Mouse (Mus musculus) limb, embryonic 10.5 days (tissue): ENCODE measurements around the gene Maml2. TPM values are rescaled to one million over a fixed set of nuclear protein-coding genes. Genes with fewer than 3 reads are reported as not detected.

Source experiments
- DNase-seq: peaks from one replicate; pipeline ENCODE4 v3.0.0-alpha.2; 2017; ENCODE audit warnings: low spot score
- H3K27ac ChIP-seq: fragments of 300-500 bp; sonication (generic); 2 replicates; pipeline ENCODE4 v1.5.1; 2016; ENCODE audit warnings: mild to moderate bottlenecking
- H3K27me3 ChIP-seq: fragments of 300-500 bp; sonication (generic); 2 replicates; pipeline ENCODE4 v1.6.1; 2016; ENCODE audit warnings: low read depth, mild to moderate bottlenecking; ENCODE audit not compliant: poor library complexity, severe bottlenecking
- H3K36me3 ChIP-seq: fragments of 300-500 bp; sonication (generic); 2 replicates; pipeline ENCODE4 v1.6.1; 2016; ENCODE audit warnings: mild to moderate bottlenecking, moderate library complexity
- H3K4me1 ChIP-seq: fragments of 300-500 bp; sonication (generic); 2 replicates; pipeline ENCODE4 v1.6.1; 2016
- H3K4me3 ChIP-seq: fragments of 300-500 bp; sonication (generic); 2 replicates; pipeline ENCODE4 v1.5.1; 2016; ENCODE audit warnings: mild to moderate bottlenecking, moderate library complexity
- H3K9me3 ChIP-seq: fragments of 300-500 bp; sonication (generic); replicated peaks from 2 replicates; pipeline ENCODE4 v1.6.1; 2016; ENCODE audit warnings: mild to moderate bottlenecking
- WGBS: fragments of 180-500 bp; shearing (Covaris S2); methylation state at CpG from one replicate; pipeline ENCODE4 v1.1.7; 2016; 5-methylcytosine and 5-hydroxymethylcytosine counted together
- polyA plus RNA-seq: library from polyadenylated mRNA; unstranded; fragments of >200 nt; fragmentation: Nextera tagmentation; extraction: Ambion mirVana; gene quantifications from 2 replicates; pipeline ENCODE4 v1.2.1, GENCODE M21; 2016

The Maml2 gene
- polyA plus RNA-seq, 1 experiment from 2014 or later: 8.0 TPM

- DNase-seq: no peak
- Histone ChIP-seq H3K27me3 (no peaks in the 10 kb centered on the region), H3K4me1 (peaks cover 45% of the 10 kb centered on the region), H3K36me3 (no peaks in the 10 kb centered on the region), H3K9me3 (no peaks in the 10 kb centered on the region), H3K27ac (0 out of 2 replicates have a peak overlapping the region, but pooled peaks have one; percentile 19), H3K4me3 (no peak overlapping the region)
- WGBS: 50% methylated on average over 5 of the region's 5 CpGs
These were observed 286.2 kb downstream of the Maml2 start for GRCm38 (mm10) chr9:13583952-13584351.

DNA sequence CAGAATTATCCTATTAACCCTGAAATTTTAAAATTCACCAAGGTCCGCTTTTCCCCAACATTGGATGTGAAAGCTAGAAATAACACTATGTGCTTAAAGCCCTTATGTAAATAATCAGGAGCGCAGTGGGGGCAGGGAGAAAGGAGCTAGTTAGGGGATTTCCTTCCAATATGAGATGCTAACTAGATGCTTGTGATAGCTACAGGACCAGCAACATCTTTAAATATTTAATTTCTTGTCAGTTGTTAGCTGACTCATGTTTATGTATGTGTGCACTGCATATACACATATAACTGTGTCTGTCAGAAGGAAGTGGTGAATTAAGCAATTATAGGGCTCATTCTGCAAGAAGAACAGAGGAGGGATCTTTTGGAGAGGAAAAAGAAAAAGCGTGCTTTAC, 286.7 kb downstream of the Maml2 start:
- peaks cover 45% of the 10 kb centered on the region for H3K4me1 ChIP-seq
- 86% methylated on average over 3 of the region's 3 CpGs for WGBS

GRCm38 (mm10) chr9:13587085-13587933, 289.6 kb downstream of the Maml2 start:
- no peak overlapping the region for H3K4me3 ChIP-seq
- peaks cover 42% of the 10 kb centered on the region for H3K4me1 ChIP-seq
- H3K27ac ChIP-seq: 0 out of 2 replicates have a peak overlapping the region, but pooled peaks have one; percentile 22
- no peaks in the 10 kb centered on the region for H3K27me3 ChIP-seq
- H3K9me3 ChIP-seq: no peaks in the 10 kb centered on the region
- 70% methylated on average over 9 of the region's 9 CpGs for WGBS
- no peaks in the 10 kb centered on the region for H3K36me3 ChIP-seq
- no peak for DNase-seq

More for the DNA sequence above, 286.7 kb downstream of the Maml2 start:
- no peaks in the 10 kb centered on the region for H3K27me3 ChIP-seq
- no peak overlapping the region for H3K4me3 ChIP-seq
- no peak overlapping the region for H3K27ac ChIP-seq
- H3K9me3 ChIP-seq: no peaks in the 10 kb centered on the region
- no peak for DNase-seq
- no peaks in the 10 kb centered on the region for H3K36me3 ChIP-seq

DNA sequence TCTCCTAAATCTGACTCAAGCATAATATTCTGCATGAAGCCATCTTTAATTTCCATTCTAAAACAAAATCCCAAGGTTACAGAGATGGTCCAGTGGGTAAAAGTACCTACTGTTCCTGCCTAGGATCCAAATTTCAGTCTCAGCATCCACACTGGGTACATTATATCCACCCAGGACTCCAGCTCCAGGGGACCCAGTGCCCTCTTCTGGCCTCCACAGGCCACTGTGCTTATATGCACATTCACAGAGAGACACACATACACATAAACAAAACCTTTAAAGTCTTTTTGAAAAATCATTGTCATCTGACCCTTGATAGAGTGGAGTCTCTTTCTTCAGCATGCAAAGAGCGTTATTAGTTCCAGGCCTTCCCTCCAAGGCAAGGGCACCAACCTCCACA, 291.0 kb downstream of the Maml2 start:
- H3K36me3 ChIP-seq: no peaks in the 10 kb centered on the region
- WGBS: 96% methylated on average over 1 of the region's 1 CpGs
- no peaks in the 10 kb centered on the region for H3K9me3 ChIP-seq
- DNase-seq: no peak
- H3K27ac ChIP-seq: no peak overlapping the region
- H3K4me3 ChIP-seq: no peak overlapping the region
- H3K27me3 ChIP-seq: no peaks in the 10 kb centered on the region
- H3K4me1 ChIP-seq: peaks cover 30% of the 10 kb centered on the region

GRCm38 (mm10) chr9:13592701-13593100, 294.9 kb downstream of the Maml2 start:
- Histone ChIP-seq H3K27me3 (no peaks in the 10 kb centered on the region), H3K4me3 (no peak overlapping the region), H3K36me3 (no peaks in the 10 kb centered on the region), H3K9me3 (no peaks in the 10 kb centered on the region), H3K4me1 (no peaks in the 10 kb centered on the region), H3K27ac (no peak overlapping the region)
- no peak for DNase-seq
- WGBS: 90% methylated on average over 10 of the region's 10 CpGs

GRCm38 (mm10) chr9:13597736-13598135, 300.0 kb downstream of the Maml2 start:
- Histone ChIP-seq H3K36me3 (no peaks in the 10 kb centered on the region), H3K9me3 (no peaks in the 10 kb centered on the region), H3K27me3 (no peaks in the 10 kb centered on the region), H3K27ac (no peak overlapping the region), H3K4me3 (no peak overlapping the region), H3K4me1 (no peaks in the 10 kb centered on the region)
- DNase-seq: no peak
- WGBS: 88% methylated on average over 6 of the region's 6 CpGs

DNA sequence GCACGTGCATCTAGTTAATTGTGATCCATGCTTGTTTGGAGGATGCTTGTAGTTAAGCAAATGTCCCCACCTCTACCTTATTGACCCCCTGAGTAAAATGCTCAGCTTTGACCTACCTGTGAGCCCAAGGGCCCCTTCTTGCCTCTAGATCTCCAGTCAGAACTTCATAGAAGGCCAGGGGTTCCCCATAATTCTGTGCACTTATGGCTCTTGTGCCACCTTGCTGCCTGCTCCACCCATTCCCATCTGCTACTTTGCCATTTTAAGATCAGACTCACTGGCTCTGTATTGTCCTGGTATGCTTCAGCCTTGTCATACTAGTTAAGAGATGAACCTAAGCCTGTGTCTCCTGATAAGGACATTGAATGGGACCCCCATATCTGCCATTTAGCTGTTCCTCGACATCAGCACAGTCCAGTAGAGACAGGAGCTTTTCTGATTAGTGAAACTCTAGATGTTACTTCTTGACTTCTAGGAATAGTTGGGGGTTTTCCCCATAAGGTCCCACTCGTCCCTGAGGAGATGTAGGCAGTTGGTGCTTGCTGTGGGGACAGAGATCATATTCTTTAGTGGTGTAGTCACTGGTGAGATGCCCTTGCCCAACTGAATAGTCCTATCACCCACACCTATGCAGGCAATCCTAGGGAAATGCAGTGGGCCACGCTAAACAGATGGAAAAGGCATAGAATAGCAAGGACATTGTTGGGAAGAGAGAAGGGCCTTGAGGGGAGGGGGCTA, 301.0 kb downstream of the Maml2 start:
- no peaks in the 10 kb centered on the region for H3K9me3 ChIP-seq
- no peak overlapping the region for H3K27ac ChIP-seq
- no peaks in the 10 kb centered on the region for H3K27me3 ChIP-seq
- no peaks in the 10 kb centered on the region; the same call in 1 of the 2 replicates for H3K4me1 ChIP-seq
- 76% methylated on average over 4 of the region's 4 CpGs for WGBS
- no peak for DNase-seq
- no peak overlapping the region for H3K4me3 ChIP-seq
- H3K36me3 ChIP-seq: no peaks in the 10 kb centered on the region

DNA sequence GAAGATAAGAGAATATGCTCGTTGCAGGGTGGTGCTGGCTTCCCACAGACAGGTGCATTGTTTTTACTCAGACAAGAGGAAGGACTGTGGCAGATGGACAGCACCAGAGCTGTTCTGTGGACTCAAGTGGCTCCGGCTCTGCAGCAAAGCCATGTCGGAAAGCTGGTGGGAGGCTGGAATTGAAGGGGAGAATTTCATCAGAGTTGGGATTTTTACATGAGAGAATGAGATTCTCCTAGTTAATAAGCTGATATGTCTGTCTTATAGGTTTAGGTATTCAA, 301.5 kb downstream of the Maml2 start:
- no peaks in the 10 kb centered on the region for H3K27me3 ChIP-seq
- WGBS: 87% methylated on average over 3 of the region's 3 CpGs
- no peaks in the 10 kb centered on the region for H3K36me3 ChIP-seq
- DNase-seq: no peak
- no peak overlapping the region for H3K27ac ChIP-seq
- no peak overlapping the region for H3K4me3 ChIP-seq
- no peaks in the 10 kb centered on the region for H3K9me3 ChIP-seq
- H3K4me1 ChIP-seq: no peaks in the 10 kb centered on the region; the same call in 1 of the 2 replicates

DNA sequence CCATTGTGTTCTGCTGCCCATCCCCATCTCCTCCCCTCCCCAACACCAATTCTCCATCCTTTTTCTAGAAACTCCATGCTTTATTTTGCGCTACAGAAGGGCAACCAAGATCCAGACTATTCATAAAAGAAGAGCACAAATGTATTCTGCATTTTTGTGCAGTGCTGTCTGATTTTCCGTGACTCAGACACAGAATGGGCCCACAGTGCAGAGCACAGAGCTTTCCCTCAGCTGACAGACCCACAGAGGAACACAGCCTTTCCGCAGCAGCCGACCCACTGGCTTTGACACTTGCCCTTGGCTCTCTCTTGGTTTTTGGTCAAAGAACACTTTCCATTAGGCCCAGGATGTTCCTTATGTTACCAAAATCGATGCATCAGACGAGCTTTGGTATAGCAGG, 302.0 kb downstream of the Maml2 start:
- H3K4me3 ChIP-seq: no peak overlapping the region
- WGBS: 94% methylated on average over 6 of the region's 6 CpGs
- H3K27ac ChIP-seq: no peak overlapping the region
- H3K4me1 ChIP-seq: no peaks in the 10 kb centered on the region; the same call in 1 of the 2 replicates
- no peaks in the 10 kb centered on the region for H3K27me3 ChIP-seq
- DNase-seq: no peak
- H3K36me3 ChIP-seq: no peaks in the 10 kb centered on the region
- H3K9me3 ChIP-seq: no peaks in the 10 kb centered on the region

GRCm38 (mm10) chr9:13601729-13602128, 304.0 kb downstream of the Maml2 start:
- 87% methylated on average over 3 of the region's 3 CpGs for WGBS
- H3K27me3 ChIP-seq: no peaks in the 10 kb centered on the region
- H3K9me3 ChIP-seq: no peaks in the 10 kb centered on the region
- H3K4me1 ChIP-seq: no peaks in the 10 kb centered on the region; the same call in 1 of the 2 replicates
- H3K36me3 ChIP-seq: no peaks in the 10 kb centered on the region
- no peak for DNase-seq
- no peak overlapping the region for H3K27ac ChIP-seq
- H3K4me3 ChIP-seq: no peak overlapping the region

GRCm38 (mm10) chr9:13603533-13604143, 305.9 kb downstream of the Maml2 start:
- Histone ChIP-seq H3K4me1 (no peaks in the 10 kb centered on the region; the same call in 1 of the 2 replicates), H3K36me3 (no peaks in the 10 kb centered on the region), H3K4me3 (no peak overlapping the region), H3K9me3 (no peaks in the 10 kb centered on the region), H3K27me3 (no peaks in the 10 kb centered on the region), H3K27ac (no peak overlapping the region)
- DNase-seq: no peak
- 86% methylated on average over 8 of the region's 8 CpGs for WGBS

- 73% methylated on average over 8 of the region's 8 CpGs for whole genome bisulfite sequencing
- DNase-seq: no peak
- Histone ChIP-seq H3K9me3 (no peaks in the 10 kb centered on the region), H3K36me3 (no peaks in the 10 kb centered on the region), H3K27ac (no peak overlapping the region), H3K4me3 (no peak overlapping the region), H3K4me1 (peaks cover 3% of the 10 kb centered on the region; the same call in 1 of the 2 replicates), H3K27me3 (no peaks in the 10 kb centered on the region)
These were observed 309.9 kb downstream of the Maml2 start for GRCm38 (mm10) chr9:13607609-13608185.
